Mouse (Mus musculus): ENCODE data around the gene Rprm. TPM values are rescaled to one million over a fixed set of nuclear protein-coding genes. Genes with fewer than 3 reads are reported as not detected.

The Rprm gene
- total and polyA plus RNA-seq, 3 experiments = not detected

- Histone ChIP-seq H3K9me3 (replicated peaks; ENCODE audit: low read length) (peaks cover 58% of the 10 kb centered on the region), H3K4me1 (ENCODE audit: control insufficient read depth in 1 of 2, insufficient read depth in 2 of 2) (no peaks in the 10 kb centered on the region), H3K79me2 (replicated peaks; ENCODE audit: control insufficient read depth, extremely low read depth, insufficient read depth, poor library complexity, severe bottlenecking) (no peaks in the 10 kb centered on the region), H3K4me2 (ENCODE audit: insufficient read depth, low read depth, poor library complexity, severe bottlenecking) (no peak overlapping the region), H3K27ac (ENCODE audit: insufficient read depth, low read depth) (no peak overlapping the region), H3K36me3 (replicated peaks in 1 of 2; ENCODE audit: control insufficient read depth in 1 of 2, insufficient read depth in 1 of 2, low read length in 1 of 2) (no peaks in the 10 kb centered on the region), H3K4me3 (replicated peaks in 1 of 3; ENCODE audit: low read depth in 2 of 3, low read length in 2 of 3, poor library complexity in 1 of 3) (no peak overlapping the region), H3K9ac (ENCODE audit: insufficient read depth, low read depth) (no peak overlapping the region), H3K27me3 (replicated peaks) (no peaks in the 10 kb centered on the region)
- no peak for TF ChIP-seq MEF2A (IDR thresholded peaks at IDR 0.05; ENCODE audit: borderline replicate concordance, low read depth, low read length)
- in situ Hi-C loops (cut with MboI; ENCODE audit: low pct_ligation_motif_present, low pct_unique_long_range_greater_than_20kb, low sequenced_read_pairs) = no loop called here
- dilution Hi-C loops (cut with MboI; ENCODE audit: extremely low pct_ligation_motif_present, extremely low pct_unique_long_range_greater_than_20kb, low sequenced_read_pairs) = no loop called here
- DNase-seq (ENCODE audit: extremely low read depth) = no peak
These were observed 902 bp upstream of the Rprm start for GRCm38 (mm10) chr2:54086254-54086653.

- no peak for TF ChIP-seq ZMIZ1 (IDR thresholded peaks at IDR 0.05; ENCODE audit: low read depth, low read length)
- TF ChIP-seq MAX (IDR thresholded peaks at IDR 0.05; ENCODE audit: low read length) = no peak
- no peak for TF ChIP-seq IRF4 (IDR thresholded peaks at IDR 0.05; ENCODE audit: low read depth, low read length)
- no peak for TF ChIP-seq UBTF (IDR thresholded peaks at IDR 0.05; ENCODE audit: low read depth, low read length)
- no peak for TF ChIP-seq E2F4 (IDR thresholded peaks at IDR 0.05; ENCODE audit: insufficient replicate concordance, low read depth, low read length)
- no peak for TF ChIP-seq BHLHE40 (IDR thresholded peaks at IDR 0.05; ENCODE audit: low read depth, low read length)
- no peak for TF ChIP-seq NRF1 (IDR thresholded peaks at IDR 0.05; ENCODE audit: low read depth, low read length)
- no peak for TF ChIP-seq MYC (IDR thresholded peaks at IDR 0.05; ENCODE audit: low read depth, low read length)
- no peak for TF ChIP-seq RCOR1 (conservative IDR thresholded peaks at IDR 0.05; ENCODE audit: low read depth, low read length)
- TF ChIP-seq MEF2A (IDR thresholded peaks at IDR 0.05; ENCODE audit: borderline replicate concordance, low read depth, low read length) = no peak
- no peak for TF ChIP-seq CHD1 (IDR thresholded peaks at IDR 0.05; ENCODE audit: low read depth, low read length)
- no peak for TF ChIP-seq HCFC1 (IDR thresholded peaks at IDR 0.05; ENCODE audit: low read depth, low read length)
- no peak for TF ChIP-seq RAD21 (IDR thresholded peaks at IDR 0.05; ENCODE audit: low read depth, low read length)
- no peak for TF ChIP-seq USF1 (IDR thresholded peaks at IDR 0.05; ENCODE audit: low read depth, low read length)
- TF ChIP-seq TBP (conservative IDR thresholded peaks at IDR 0.05; ENCODE audit: low read depth, low read length) = no peak
- TF ChIP-seq ZNF384 (IDR thresholded peaks at IDR 0.05; ENCODE audit: low read depth, low read length) = no peak
- DNase-seq (ENCODE audit: extremely low read depth) = no peak
- Histone ChIP-seq H3K27ac (ENCODE audit: insufficient read depth, low read depth) (no peak overlapping the region), H3K4me1 (ENCODE audit: control insufficient read depth in 1 of 2, insufficient read depth in 2 of 2) (no peaks in the 10 kb centered on the region), H3K27me3 (replicated peaks) (no peaks in the 10 kb centered on the region), H3K79me2 (replicated peaks; ENCODE audit: control insufficient read depth, extremely low read depth, insufficient read depth, poor library complexity, severe bottlenecking) (no peaks in the 10 kb centered on the region), H3K4me3 (replicated peaks in 1 of 3; ENCODE audit: low read depth in 2 of 3, low read length in 2 of 3, poor library complexity in 1 of 3) (no peak overlapping the region), H3K9me3 (replicated peaks; ENCODE audit: low read length) (peaks cover 61% of the 10 kb centered on the region), H3K4me2 (ENCODE audit: insufficient read depth, low read depth, poor library complexity, severe bottlenecking) (no peak overlapping the region), H3K9ac (ENCODE audit: insufficient read depth, low read depth) (no peak overlapping the region), H3K36me3 (replicated peaks in 1 of 2; ENCODE audit: control insufficient read depth in 1 of 2, insufficient read depth in 1 of 2, low read length in 1 of 2) (no peaks in the 10 kb centered on the region)
- dilution Hi-C loops (cut with MboI; ENCODE audit: extremely low pct_ligation_motif_present, extremely low pct_unique_long_range_greater_than_20kb, low sequenced_read_pairs) (no loop called here), in situ Hi-C loops (cut with MboI; ENCODE audit: low pct_ligation_motif_present, low pct_unique_long_range_greater_than_20kb, low sequenced_read_pairs) (no loop called here)
These were observed 469 bp downstream of the Rprm start for GRCm38 (mm10) chr2:54084737-54085429.

Measured in CH12.LX (cell line).